Mouse (Mus musculus): ENCODE results near the gene Cbr1.

DNA sequence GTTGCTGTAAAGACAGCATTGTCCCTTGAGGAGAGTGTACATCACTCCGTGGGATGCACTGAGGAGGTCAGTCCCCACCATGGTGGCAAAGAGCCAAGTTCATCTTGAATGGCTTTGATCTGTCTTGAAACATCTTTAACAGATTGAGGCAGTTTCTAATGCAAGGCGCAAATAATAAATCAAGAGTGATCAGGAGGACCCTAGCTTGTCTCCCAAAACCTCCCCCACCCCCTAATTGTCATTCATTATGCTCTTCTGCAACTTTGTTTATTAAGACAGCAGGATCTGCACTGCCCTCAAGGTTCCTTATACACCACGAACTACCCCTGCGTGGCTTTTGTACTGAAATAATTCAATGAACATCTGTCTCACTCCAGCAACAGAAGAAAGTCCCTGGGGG is at the start of gene Cbr1:
- no peak for TF ChIP-seq POLR2A (IDR thresholded peaks at IDR 0.05; ENCODE audit: borderline replicate concordance, control insufficient read depth, low read depth, low read length)
- TF ChIP-seq CTCF (IDR thresholded peaks at IDR 0.05; ENCODE audit: control insufficient read depth, insufficient read depth, low read length): no peak

Data from bone marrow, adult 2 months (tissue).